Mouse (Mus musculus): Measurements from ENCODE around the gene Chek2. TPM values are rescaled to one million over a fixed set of nuclear protein-coding genes. Genes with fewer than 3 reads are reported as not detected.

Chek2 gene
- total and polyA plus RNA-seq, 2 experiments from 2014 or later, result 2.6 to 3.2 TPM

- Histone ChIP-seq H3K27ac (ENCODE audit: low read depth, low read length) (peak overlapping the region; percentile 77), H3K9me3 (ENCODE audit: low read length) (no peaks in the 10 kb centered on the region), H3K9ac (replicated peaks; ENCODE audit: low read length, poor library complexity, severe bottlenecking) (peak overlapping the region; percentile 88), H3K4me1 (ENCODE audit: insufficient read depth, low read length) (peaks cover 5% of the 10 kb centered on the region; the same call in 1 of the 2 replicates), H3K36me3 (ENCODE audit: insufficient read depth, low read length) (0 out of 2 replicates have a peak, but pooled peaks cover 3% of the 10 kb centered on the region), H3K4me3 (ENCODE audit: low read depth, low read length) (peak overlapping the region; percentile 92), H3K27me3 (ENCODE audit: insufficient read depth, low read length) (no peaks in the 10 kb centered on the region), H3K4me2 (ENCODE audit: low read depth, low read length, poor library complexity, severe bottlenecking) (peak overlapping the region; percentile 99)
- no peak for ATAC-seq (ENCODE audit: low FRiP score)
- no peak for DNase-seq (ENCODE audit: low spot score)
- WGBS, result 2% methylated on average over 27 of the region's 27 CpGs
- TF ChIP-seq CTCF (IDR thresholded peaks at IDR 0.05), result no peak
These were observed 30.7 kb upstream of the Chek2 start for GRCm38 (mm10) chr5:110808821-110809666.

GRCm38 (mm10) chr5:110809667-110810325 is 30.0 kb upstream of the Chek2 start, which contains the start of gene Ulk1:
Gene Ulk1 (minus strand): TSS chr5:110810097.
- no peak for TF ChIP-seq CTCF (IDR thresholded peaks at IDR 0.05)
- under 1% methylated on average over 78 of the region's 80 CpGs for WGBS
- Histone ChIP-seq H3K4me1 (ENCODE audit: insufficient read depth, low read length) (peaks cover 5% of the 10 kb centered on the region; the same call in 1 of the 2 replicates), H3K36me3 (ENCODE audit: insufficient read depth, low read length) (0 out of 2 replicates have a peak, but pooled peaks cover 3% of the 10 kb centered on the region), H3K27ac (ENCODE audit: low read depth, low read length) (peak within 1 kb of the TSS; percentile 77), H3K27me3 (ENCODE audit: insufficient read depth, low read length) (no peaks in the 10 kb centered on the region), H3K4me2 (ENCODE audit: low read depth, low read length, poor library complexity, severe bottlenecking) (peak within 1 kb of the TSS; percentile 99), H3K9ac (replicated peaks; ENCODE audit: low read length, poor library complexity, severe bottlenecking) (peak within 1 kb of the TSS; percentile 88), H3K9me3 (ENCODE audit: low read length) (no peaks in the 10 kb centered on the region), H3K4me3 (ENCODE audit: low read depth, low read length) (peak within 1 kb of the TSS; percentile 92)
- ATAC-seq (ENCODE audit: low FRiP score) (peak; percentile 98), DNase-seq (ENCODE audit: low spot score) (peak; percentile 99)

GRCm38 (mm10) chr5:110824421-110824820 is 15.4 kb upstream of the Chek2 start:
- H3K4me1 ChIP-seq (ENCODE audit: insufficient read depth, low read length), result no peaks in the 10 kb centered on the region
- DNase-seq (ENCODE audit: low spot score), result no peak
- H3K27ac ChIP-seq (ENCODE audit: low read depth, low read length), result no peak overlapping the region
- H3K27me3 ChIP-seq (ENCODE audit: insufficient read depth, low read length), result no peaks in the 10 kb centered on the region
- no peak for TF ChIP-seq CTCF (IDR thresholded peaks at IDR 0.05)
- H3K9ac ChIP-seq (replicated peaks; ENCODE audit: low read length, poor library complexity, severe bottlenecking), result no peak overlapping the region
- WGBS, result 89% methylated on average over 4 of the region's 4 CpGs
- no peak for ATAC-seq (ENCODE audit: low FRiP score)
- no peaks in the 10 kb centered on the region for H3K36me3 ChIP-seq (ENCODE audit: insufficient read depth, low read length)
- H3K4me2 ChIP-seq (ENCODE audit: low read depth, low read length, poor library complexity, severe bottlenecking), result no peak overlapping the region
- no peaks in the 10 kb centered on the region for H3K9me3 ChIP-seq (ENCODE audit: low read length)
- no peak overlapping the region for H3K4me3 ChIP-seq (ENCODE audit: low read depth, low read length)

GRCm38 (mm10) chr5:110826781-110827495 is 12.8 kb upstream of the Chek2 start:
- Histone ChIP-seq H3K27ac (ENCODE audit: low read depth, low read length) (no peak overlapping the region), H3K36me3 (ENCODE audit: insufficient read depth, low read length) (no peaks in the 10 kb centered on the region), H3K4me2 (ENCODE audit: low read depth, low read length, poor library complexity, severe bottlenecking) (no peak overlapping the region), H3K4me1 (ENCODE audit: insufficient read depth, low read length) (no peaks in the 10 kb centered on the region), H3K9me3 (ENCODE audit: low read length) (no peaks in the 10 kb centered on the region), H3K27me3 (ENCODE audit: insufficient read depth, low read length) (no peaks in the 10 kb centered on the region), H3K9ac (replicated peaks; ENCODE audit: low read length, poor library complexity, severe bottlenecking) (no peak overlapping the region), H3K4me3 (ENCODE audit: low read depth, low read length) (no peak overlapping the region)
- ATAC-seq (ENCODE audit: low FRiP score), result no peak
- DNase-seq (ENCODE audit: low spot score), result no peak
- 90% methylated on average over 8 of the region's 8 CpGs for WGBS
- no peak for TF ChIP-seq CTCF (IDR thresholded peaks at IDR 0.05)

- no peak for DNase-seq (ENCODE audit: low spot score)
- no peak overlapping the region for H3K9ac ChIP-seq (replicated peaks; ENCODE audit: low read length, poor library complexity, severe bottlenecking)
- H3K4me2 ChIP-seq (ENCODE audit: low read depth, low read length, poor library complexity, severe bottlenecking), result no peak overlapping the region
- no peak for TF ChIP-seq CTCF (IDR thresholded peaks at IDR 0.05)
- H3K9me3 ChIP-seq (ENCODE audit: low read length), result no peaks in the 10 kb centered on the region
- H3K27me3 ChIP-seq (ENCODE audit: insufficient read depth, low read length), result no peaks in the 10 kb centered on the region
- H3K4me3 ChIP-seq (ENCODE audit: low read depth, low read length), result no peak overlapping the region
- no peak overlapping the region for H3K27ac ChIP-seq (ENCODE audit: low read depth, low read length)
- no peaks in the 10 kb centered on the region for H3K4me1 ChIP-seq (ENCODE audit: insufficient read depth, low read length)
- no peak for ATAC-seq (ENCODE audit: low FRiP score)
- WGBS, result 97% methylated on average over 5 of the region's 5 CpGs
- H3K36me3 ChIP-seq (ENCODE audit: insufficient read depth, low read length), result no peaks in the 10 kb centered on the region
These were observed 12.2 kb upstream of the Chek2 start for GRCm38 (mm10) chr5:110827576-110827975.
